Mouse (Mus musculus) cerebellum, adult 2 months (tissue): ENCODE measurements around the gene Gm48552. TPM values are rescaled to one million over a fixed set of nuclear protein-coding genes. Genes with fewer than 3 reads are reported as not detected.

Experiments used
- DNase-seq, 2 experiments: peaks; one replicate each; pipeline ENCODE4 v3.0.0; 2021
- H3K27ac ChIP-seq: fragments of 200-500 bp; 2 replicates; pipeline ENCODE4 v1.5.1; 2012; ENCODE audit warnings: low read length, control low read depth, inconsistent platforms; ENCODE audit not compliant: insufficient read depth
- H3K27me3 ChIP-seq: fragments of 200-500 bp; 2 replicates; pipeline ENCODE4 v1.6.1; 2012; ENCODE audit warnings: inconsistent platforms, mild to moderate bottlenecking, low read length, moderate library complexity; ENCODE audit not compliant: control insufficient read depth, insufficient read depth
- H3K4me1 ChIP-seq: fragments of 200-500 bp; 2 replicates; pipeline ENCODE4 v1.6.1; 2011; ENCODE audit warnings: low read length; ENCODE audit not compliant: control insufficient read depth, insufficient read depth
- H3K4me3 ChIP-seq: fragments of 200-500 bp; replicated peaks from 2 replicates; pipeline ENCODE3; 2011; ENCODE audit warnings: mild to moderate bottlenecking, low read depth, low read length, control low read depth; ENCODE audit not compliant: insufficient read depth
- CTCF ChIP-seq: fragments of 200-500 bp; IDR thresholded peaks from 2 replicates; pipeline ENCODE4 v1.5.1; 2011; ENCODE audit warnings: low read depth, mild to moderate bottlenecking, control low read depth, low read length, moderate library complexity, borderline replicate concordance; ENCODE audit not compliant: insufficient read depth
- POLR2A ChIP-seq: fragments of 200-500 bp; IDR thresholded peaks from 2 replicates; pipeline ENCODE4 v1.6.1; 2011; ENCODE audit warnings: low read length, control low read depth, borderline replicate concordance; ENCODE audit not compliant: insufficient read depth
- WGBS: fragments of 180-500 bp; shearing (Covaris S2); methylation state at CpG from one replicate; pipeline ENCODE4 v1.1.7; 2018; 5-methylcytosine and 5-hydroxymethylcytosine counted together
- polyA plus RNA-seq: library from polyadenylated mRNA; depleted of rRNA; stranded (reverse); fragments of >200 nt; gene quantifications from 2 replicates; pipeline ENCODE4 v1.2.3, GENCODE M21; 2012

Gm48552 gene
- polyA plus RNA-seq, 1 experiment: 13.8 TPM

DNA sequence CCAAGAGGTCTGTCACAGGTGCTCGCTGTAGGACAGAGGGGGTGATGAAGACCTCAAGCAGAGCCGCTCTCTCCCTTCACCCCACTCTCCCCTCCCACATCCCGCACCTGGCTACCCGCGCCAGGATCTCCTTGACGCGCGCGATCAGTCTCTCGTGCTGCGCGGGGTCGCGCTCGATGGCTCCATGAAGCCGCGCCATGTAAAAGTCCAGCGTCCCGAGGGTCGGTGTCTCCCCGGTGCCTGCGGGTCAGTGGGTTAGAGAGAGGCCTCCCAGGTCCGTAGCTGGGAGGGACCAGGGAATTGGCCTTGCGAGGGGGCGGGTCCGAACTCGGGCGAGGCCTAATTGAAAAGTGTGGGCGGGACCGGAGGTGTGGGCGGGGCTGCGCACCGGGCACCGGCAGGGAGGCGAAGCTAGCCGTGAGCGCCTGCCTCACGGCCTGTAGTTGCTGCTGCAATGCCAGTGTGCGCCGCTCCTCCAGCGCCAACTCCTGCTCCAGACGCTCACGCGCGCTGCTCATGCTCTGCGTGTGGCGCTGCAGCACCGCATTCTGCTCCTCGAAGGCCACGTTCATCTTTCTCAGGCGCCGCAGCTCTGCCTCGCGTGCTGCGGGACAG lies 42.2 kb upstream of the Gm48552 start:
- Histone ChIP-seq H3K4me3 (no peak overlapping the region), H3K4me1 (peaks cover 6% of the 10 kb centered on the region), H3K27ac (no peak overlapping the region), H3K27me3 (no peaks in the 10 kb centered on the region; the same call in 1 of the 2 replicates)
- TF ChIP-seq POLR2A (no peak), CTCF (no peak)
- DNase-seq: no peak
- 28% methylated on average over 55 of the region's 55 CpGs for WGBS

DNA sequence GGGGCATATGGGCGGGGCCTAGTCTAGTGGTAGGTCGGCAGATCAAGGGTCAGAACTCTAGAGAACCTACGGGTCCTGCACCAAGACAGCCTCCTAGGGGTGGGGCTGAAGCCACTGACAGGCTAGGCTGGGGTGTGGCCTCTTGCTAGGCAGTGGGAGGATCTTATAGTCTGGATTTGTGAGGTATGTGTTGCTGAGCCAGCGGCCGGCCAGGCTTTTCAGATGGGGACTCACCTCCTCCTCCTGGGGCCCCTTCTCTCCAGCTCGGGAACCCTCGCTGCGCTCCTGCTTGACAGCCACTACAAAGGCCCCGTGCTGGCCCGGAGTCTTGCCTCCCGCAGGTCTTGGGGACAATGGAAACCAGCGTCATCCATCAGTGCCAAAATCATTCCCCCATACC lies 39.7 kb upstream of the Gm48552 start:
- Histone ChIP-seq H3K4me1 (peaks cover 6% of the 10 kb centered on the region; the same call in 1 of the 2 replicates), H3K27ac (no peak overlapping the region), H3K27me3 (no peaks in the 10 kb centered on the region), H3K4me3 (no peak overlapping the region)
- TF ChIP-seq POLR2A (no peak), CTCF (no peak)
- DNase-seq: no peak
- 11% methylated on average over 12 of the region's 12 CpGs for WGBS

DNA sequence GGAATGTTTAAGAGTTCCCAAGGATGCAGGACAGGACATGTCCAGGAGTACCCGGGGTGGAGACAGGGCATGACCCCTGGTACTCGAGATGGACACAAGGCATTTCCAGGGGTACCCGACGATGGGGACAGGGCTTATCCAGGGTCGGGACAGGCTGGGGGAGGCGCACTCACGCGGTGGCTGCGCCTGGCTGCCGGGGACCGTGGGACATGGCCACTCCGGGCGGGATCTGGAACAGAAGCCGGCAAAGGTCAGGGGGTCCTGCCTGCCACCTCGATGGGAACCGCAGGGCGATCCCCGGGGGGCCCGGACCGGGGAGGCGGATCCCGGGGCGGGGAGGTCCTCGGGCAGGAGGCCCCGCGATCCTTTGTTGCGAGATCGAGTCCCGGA lies 38.8 kb upstream of the Gm48552 start:
- TF ChIP-seq CTCF: no peak
- no peak for DNase-seq
- Histone ChIP-seq H3K4me3 (peak overlapping the region; percentile 72), H3K4me1 (peaks cover 6% of the 10 kb centered on the region; the same call in 1 of the 2 replicates), H3K27me3 (no peaks in the 10 kb centered on the region), H3K27ac (no peak overlapping the region)
- 1% methylated on average over 29 of the region's 29 CpGs for WGBS

DNA sequence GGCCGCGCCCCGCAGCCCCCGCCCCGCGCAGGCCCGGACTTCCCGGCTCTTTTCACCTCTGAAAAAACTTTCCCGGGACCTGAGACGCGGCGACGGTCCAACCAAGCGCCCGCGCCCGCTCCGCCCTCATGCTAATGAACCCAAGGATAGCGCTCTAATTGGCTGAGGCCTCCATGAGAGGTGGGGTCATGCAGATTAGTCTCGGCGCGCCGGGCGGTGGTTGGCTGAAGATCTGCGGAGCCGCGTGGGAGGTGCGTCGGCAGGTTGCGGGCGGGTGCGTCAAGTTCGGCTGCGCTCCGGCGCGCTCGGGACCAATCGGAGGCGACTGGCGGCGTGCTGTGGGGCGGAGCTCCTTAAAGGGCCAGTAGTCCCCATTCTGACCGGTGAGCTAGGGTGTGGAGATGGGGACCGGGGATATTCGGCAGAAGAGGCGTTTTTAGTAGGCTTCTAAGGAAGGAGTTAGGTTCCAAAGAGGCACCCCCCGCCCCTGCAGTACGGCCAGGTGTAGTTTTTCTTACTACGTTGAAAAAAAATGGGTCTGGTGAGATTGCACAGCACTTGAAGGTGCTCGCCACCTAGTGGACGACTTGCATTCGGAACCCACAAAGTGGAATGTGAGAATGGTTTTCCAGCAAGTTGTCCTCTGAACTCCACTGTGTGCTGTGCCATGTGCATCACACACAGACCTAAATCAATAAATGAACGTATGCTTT lies 38.3 kb upstream of the Gm48552 start, which contains the start of gene Hmg20b:
TSS of gene Hmg20b (minus strand) at position 130 of the 713 bp plus-strand sequence.
- Histone ChIP-seq H3K27ac (peak within 1 kb of the TSS; percentile 65), H3K4me1 (peaks cover 6% of the 10 kb centered on the region; the same call in 1 of the 2 replicates), H3K4me3 (peak within 1 kb of the TSS; percentile 78), H3K27me3 (no peaks in the 10 kb centered on the region)
- TF ChIP-seq POLR2A: peak; percentile 41; the same call in 1 of the 2 replicates
- peak; percentile 90; the same call in 1 of the 2 replicates for TF ChIP-seq CTCF
- DNase-seq: peak; percentile 100
- under 1% methylated on average over 54 of the region's 54 CpGs for WGBS

DNA sequence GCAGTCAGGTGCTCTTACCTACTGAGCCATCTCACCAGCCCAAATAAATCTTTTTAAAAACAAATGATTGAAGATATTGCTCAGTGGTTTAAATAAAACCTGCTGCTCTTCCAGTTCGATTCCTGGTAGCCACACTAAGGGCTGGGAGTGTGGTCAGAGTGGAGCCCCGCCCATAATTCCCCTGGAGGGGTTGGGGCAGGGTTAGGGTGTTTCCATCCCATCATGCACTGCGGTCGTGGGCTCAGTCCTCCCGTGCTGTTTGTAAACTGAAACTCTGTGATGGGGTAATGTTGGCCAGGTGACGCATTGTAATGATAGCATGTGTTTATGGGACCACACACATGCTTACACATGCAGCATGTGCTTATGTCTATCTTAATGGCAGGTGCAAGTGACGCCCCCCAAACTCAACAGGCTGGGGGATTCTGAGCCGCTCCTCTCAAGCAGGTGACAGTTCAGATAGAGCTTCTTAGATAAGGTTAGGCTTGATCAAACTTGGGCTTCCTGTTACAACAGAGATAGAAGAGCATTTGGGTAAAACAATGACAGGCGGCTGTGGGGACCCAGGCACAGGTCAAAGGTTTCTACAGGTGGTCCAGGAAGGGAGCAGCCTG lies 37.0 kb upstream of the Gm48552 start:
- TF ChIP-seq POLR2A (no peak), CTCF (no peak)
- Histone ChIP-seq H3K4me1 (peaks cover 8% of the 10 kb centered on the region), H3K4me3 (no peak overlapping the region), H3K27ac (no peak overlapping the region), H3K27me3 (no peaks in the 10 kb centered on the region)
- DNase-seq: no peak
- WGBS: 30% methylated on average over 9 of the region's 9 CpGs

DNA sequence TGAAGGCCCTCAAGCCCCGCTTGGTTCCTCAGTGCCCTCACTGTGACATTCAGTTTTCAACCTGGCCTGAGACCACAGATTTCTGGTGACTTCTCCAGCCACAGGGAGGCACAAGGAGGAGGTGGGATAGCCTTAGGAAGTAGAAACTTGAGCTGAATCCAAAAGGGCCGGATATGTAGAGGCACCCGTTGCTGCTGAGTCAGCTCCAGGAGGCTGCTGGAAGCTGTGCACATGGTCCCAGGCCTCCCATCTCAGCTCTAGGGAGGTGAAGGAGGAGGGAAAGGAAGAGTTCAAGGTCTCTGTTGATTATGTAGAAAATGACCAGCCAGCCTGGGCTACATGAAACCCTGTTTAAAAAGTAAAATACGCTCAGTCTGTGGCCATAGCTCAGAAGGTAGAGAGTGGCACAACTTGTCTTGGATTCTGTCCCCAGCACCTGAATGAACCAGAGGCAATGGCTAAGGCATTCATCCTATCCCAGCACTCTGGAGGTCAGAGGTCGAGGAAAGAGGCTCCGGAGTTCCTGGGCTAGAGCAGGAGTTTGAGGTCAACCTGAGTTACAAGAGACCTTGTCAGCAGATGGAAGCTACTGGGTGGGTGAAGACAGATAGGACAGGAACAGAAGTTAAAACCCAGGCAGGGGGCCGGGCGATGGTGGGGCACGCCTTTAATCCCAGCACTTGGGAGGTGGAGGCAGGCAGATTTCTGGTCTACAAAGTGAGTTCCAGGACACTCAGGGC lies 33.9 kb upstream of the Gm48552 start:
- no peak for TF ChIP-seq POLR2A
- no peak for TF ChIP-seq CTCF
- H3K4me3 ChIP-seq: no peak overlapping the region
- H3K27me3 ChIP-seq: no peaks in the 10 kb centered on the region
- no peak for DNase-seq
- H3K4me1 ChIP-seq: peaks cover 17% of the 10 kb centered on the region
- WGBS: 75% methylated on average over 9 of the region's 9 CpGs
- H3K27ac ChIP-seq: no peak overlapping the region

DNA sequence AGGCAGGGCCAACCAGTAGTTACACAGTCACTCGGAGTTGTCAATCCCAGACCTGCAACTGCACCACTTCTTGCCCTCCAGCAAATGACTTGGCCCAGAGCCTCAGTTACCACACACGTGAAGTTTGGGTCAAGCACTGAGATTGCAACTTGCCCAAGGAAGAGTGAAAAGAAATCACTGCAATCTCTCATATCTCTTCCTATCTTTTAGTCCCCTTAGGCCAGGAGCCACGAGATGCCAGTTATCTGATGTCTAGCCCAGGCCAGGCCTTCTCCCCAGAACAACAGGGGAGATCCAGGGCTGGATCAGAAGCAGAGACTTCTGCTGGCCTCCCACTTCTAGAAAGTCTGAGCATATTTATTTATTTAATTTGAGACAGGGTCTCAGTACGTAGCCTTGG lies 33.3 kb upstream of the Gm48552 start:
- no peak overlapping the region for H3K4me3 ChIP-seq
- 87% methylated on average over 4 of the region's 4 CpGs for WGBS
- no peak for TF ChIP-seq POLR2A
- TF ChIP-seq CTCF: no peak
- no peak overlapping the region for H3K27ac ChIP-seq
- H3K27me3 ChIP-seq: no peaks in the 10 kb centered on the region
- peaks cover 20% of the 10 kb centered on the region for H3K4me1 ChIP-seq
- no peak for DNase-seq
